Mouse (Mus musculus) limb, embryonic 12.5 days (tissue): ENCODE data around the gene Vps9d1. TPM values are rescaled to one million over a fixed set of nuclear protein-coding genes. Genes with fewer than 3 reads are reported as not detected.
"Not testable (repeated sequence)": the region's sequence is repeated elsewhere in the genome, so short reads cannot be mapped to it uniquely, and the experiment has no call there.

ENCODE experiments used
- ATAC-seq: fragments of 200-750 bp; cut with Nextera tagmentation; 2 replicates; pipeline ENCODE4 v1.8.0; 2017; ENCODE audit warnings: low read depth, moderate TSS enrichment; ENCODE audit not compliant: insufficient number of reproducible peaks, insufficient read depth, low FRiP score, low TSS enrichment
- H3K27ac ChIP-seq: fragments of 300-500 bp; sonication (generic); 2 replicates; pipeline ENCODE4 v1.5.1; 2016; ENCODE audit warnings: mild to moderate bottlenecking, moderate library complexity
- H3K27me3 ChIP-seq: fragments of 300-500 bp; sonication (generic); 2 replicates; pipeline ENCODE4 v1.6.1; 2016; ENCODE audit warnings: mild to moderate bottlenecking, moderate library complexity
- H3K36me3 ChIP-seq: fragments of 300-500 bp; sonication (generic); 2 replicates; pipeline ENCODE4 v1.6.1; 2016; ENCODE audit warnings: mild to moderate bottlenecking, moderate library complexity
- H3K4me1 ChIP-seq: fragments of 300-500 bp; sonication (generic); replicated peaks from 2 replicates; pipeline ENCODE4 v1.6.1; 2016
- H3K4me2 ChIP-seq: fragments of 300-500 bp; sonication (generic); 2 replicates; pipeline ENCODE4 v1.6.1; 2016; ENCODE audit warnings: mild to moderate bottlenecking, moderate library complexity
- H3K4me3 ChIP-seq: fragments of 300-500 bp; sonication (generic); replicated peaks from 2 replicates; pipeline ENCODE4 v1.5.1; 2016; ENCODE audit warnings: mild to moderate bottlenecking
- H3K9ac ChIP-seq: fragments of 300-500 bp; sonication (generic); replicated peaks from 2 replicates; pipeline ENCODE4 v1.6.1; 2016; ENCODE audit warnings: mild to moderate bottlenecking, moderate library complexity
- H3K9me3 ChIP-seq: fragments of 300-500 bp; sonication (generic); 2 replicates; pipeline ENCODE4 v1.6.1; 2016; ENCODE audit warnings: mild to moderate bottlenecking, moderate library complexity
- WGBS: fragments of 180-500 bp; shearing (Covaris S2); methylation state at CpG from one replicate; pipeline ENCODE4 v1.1.7; 2016; 5-methylcytosine and 5-hydroxymethylcytosine counted together
- polyA plus RNA-seq: library from polyadenylated mRNA; unstranded; fragments of >200 nt; fragmentation: Nextera tagmentation; extraction: Ambion mirVana; gene quantifications from 2 replicates; pipeline ENCODE4 v1.2.1, GENCODE M21; 2016

The Vps9d1 gene
- polyA plus RNA-seq, 1 experiment from 2014 or later = 34.0 TPM

- peak overlapping the region; percentile 42 for H3K4me3 ChIP-seq
- peaks cover 7% of the 10 kb centered on the region for H3K4me1 ChIP-seq
- H3K36me3 ChIP-seq = peaks cover 2% of the 10 kb centered on the region; the same call in 1 of the 2 replicates
- H3K27ac ChIP-seq = no peak overlapping the region
- WGBS = 37% methylated on average over 13 of the region's 13 CpGs
- H3K4me2 ChIP-seq = peak overlapping the region; percentile 74
- no peak for ATAC-seq
- H3K9ac ChIP-seq = peak overlapping the region; percentile 47
- no peaks in the 10 kb centered on the region for H3K9me3 ChIP-seq
- peaks cover 49% of the 10 kb centered on the region for H3K27me3 ChIP-seq
Observed at GRCm38 (mm10) chr8:123234918-123235519, 19.1 kb downstream of the Vps9d1 start.

GRCm38 (mm10) chr8:123233760-123234159 is 20.4 kb downstream of the Vps9d1 start:
- peaks cover 12% of the 10 kb centered on the region for H3K36me3 ChIP-seq
- H3K27ac ChIP-seq = no peak overlapping the region
- no peaks in the 10 kb centered on the region for H3K9me3 ChIP-seq
- no peak for ATAC-seq
- no peak overlapping the region for H3K4me3 ChIP-seq
- H3K9ac ChIP-seq = no peak overlapping the region
- H3K27me3 ChIP-seq = peaks cover 49% of the 10 kb centered on the region
- peaks cover 7% of the 10 kb centered on the region for H3K4me1 ChIP-seq
- 69% methylated on average over 11 of the region's 11 CpGs for WGBS
- H3K4me2 ChIP-seq = no peak overlapping the region

- Histone ChIP-seq H3K9me3 (no peaks in the 10 kb centered on the region), H3K4me3 (no peak overlapping the region), H3K36me3 (peaks cover 17% of the 10 kb centered on the region), H3K9ac (no peak overlapping the region), H3K27me3 (peaks cover 49% of the 10 kb centered on the region), H3K4me1 (peaks cover 7% of the 10 kb centered on the region), H3K27ac (no peak overlapping the region), H3K4me2 (no peak overlapping the region)
- no peak for ATAC-seq
- WGBS = 53% methylated on average over 13 of the region's 13 CpGs
Observed at GRCm38 (mm10) chr8:123233300-123233699, 20.8 kb downstream of the Vps9d1 start.

- Histone ChIP-seq H3K4me3 (no peak overlapping the region), H3K9ac (no peak overlapping the region), H3K9me3 (no peaks in the 10 kb centered on the region), H3K4me2 (no peak overlapping the region), H3K27ac (no peak overlapping the region), H3K36me3 (peaks cover 24% of the 10 kb centered on the region), H3K27me3 (peaks cover 49% of the 10 kb centered on the region), H3K4me1 (peaks cover 7% of the 10 kb centered on the region)
- 30% methylated on average over 7 of the region's 7 CpGs for WGBS
- ATAC-seq = no peak
Observed at GRCm38 (mm10) chr8:123232553-123232952, 21.6 kb downstream of the Vps9d1 start.

GRCm38 (mm10) chr8:123231742-123232141 is 22.4 kb downstream of the Vps9d1 start:
- H3K4me2 ChIP-seq = no peak overlapping the region
- no peak overlapping the region for H3K9ac ChIP-seq
- H3K27ac ChIP-seq = no peak overlapping the region
- ATAC-seq = no peak
- 53% methylated on average over 5 of the region's 5 CpGs for WGBS
- no peaks in the 10 kb centered on the region for H3K9me3 ChIP-seq
- peaks cover 7% of the 10 kb centered on the region for H3K4me1 ChIP-seq
- H3K27me3 ChIP-seq = peaks cover 48% of the 10 kb centered on the region
- no peak overlapping the region for H3K4me3 ChIP-seq
- peaks cover 32% of the 10 kb centered on the region for H3K36me3 ChIP-seq

GRCm38 (mm10) chr8:123230326-123230725 is 23.8 kb downstream of the Vps9d1 start:
- 85% methylated on average over 11 of the region's 11 CpGs for WGBS
- not testable (repeated sequence) for H3K4me2 ChIP-seq, H3K4me1 ChIP-seq, H3K27ac ChIP-seq, ATAC-seq, H3K9me3 ChIP-seq, H3K9ac ChIP-seq, H3K4me3 ChIP-seq
- Histone ChIP-seq H3K27me3 (peaks cover 34% of the 10 kb centered on the region), H3K36me3 (peaks cover 32% of the 10 kb centered on the region)

GRCm38 (mm10) chr8:123228416-123228815 is 25.7 kb downstream of the Vps9d1 start:
- no peak for ATAC-seq
- H3K4me3 ChIP-seq = no peak overlapping the region

GRCm38 (mm10) chr8:123224278-123225266 is 29.6 kb downstream of the Vps9d1 start, which contains the start of gene Cdk10:
Gene Cdk10, plus strand, starts transcription at chr8:123224842.
- H3K9me3 ChIP-seq = no peaks in the 10 kb centered on the region
- H3K36me3 ChIP-seq = peaks cover 28% of the 10 kb centered on the region
- peak within 1 kb of the TSS; percentile 92 for H3K4me2 ChIP-seq
- H3K4me1 ChIP-seq = peaks cover 13% of the 10 kb centered on the region
- peak within 1 kb of the TSS; percentile 85 for H3K27ac ChIP-seq
- peak within 1 kb of the TSS; percentile 82 for H3K4me3 ChIP-seq
- 3% methylated on average over 59 of the region's 59 CpGs for WGBS
- H3K27me3 ChIP-seq = no peaks in the 10 kb centered on the region
- peak; percentile 52 for ATAC-seq
- H3K9ac ChIP-seq = peak within 1 kb of the TSS; percentile 83

More at GRCm38 (mm10) chr8:123228416-123228815, 25.7 kb downstream of the Vps9d1 start:
- peaks cover 32% of the 10 kb centered on the region for H3K36me3 ChIP-seq
- H3K4me1 ChIP-seq = peaks cover 13% of the 10 kb centered on the region
- peaks cover 15% of the 10 kb centered on the region for H3K27me3 ChIP-seq
- H3K9ac ChIP-seq = no peak overlapping the region
- no peaks in the 10 kb centered on the region for H3K9me3 ChIP-seq
- WGBS = 100% methylated on average over 1 of the region's 1 CpGs
- H3K4me2 ChIP-seq = no peak overlapping the region
- H3K27ac ChIP-seq = no peak overlapping the region

- ATAC-seq = no peak
- peaks cover 13% of the 10 kb centered on the region for H3K4me1 ChIP-seq
- no peaks in the 10 kb centered on the region for H3K9me3 ChIP-seq
- H3K36me3 ChIP-seq = no peaks in the 10 kb centered on the region
- WGBS = 86% methylated on average over 1 of the region's 1 CpGs
- no peak overlapping the region for H3K4me2 ChIP-seq
- no peak overlapping the region for H3K27ac ChIP-seq
- H3K9ac ChIP-seq = no peak overlapping the region
- H3K27me3 ChIP-seq = no peaks in the 10 kb centered on the region
- no peak overlapping the region for H3K4me3 ChIP-seq
Observed at GRCm38 (mm10) chr8:123220917-123221316, 33.2 kb downstream of the Vps9d1 start.

- peaks cover 17% of the 10 kb centered on the region for H3K4me1 ChIP-seq
- H3K4me2 ChIP-seq = no peak overlapping the region
- WGBS = 80% methylated on average over 3 of the region's 3 CpGs
- peaks cover 3% of the 10 kb centered on the region; the same call in 1 of the 2 replicates for H3K36me3 ChIP-seq
- H3K27ac ChIP-seq = no peak overlapping the region
- H3K9ac ChIP-seq = no peak overlapping the region
- no peak overlapping the region for H3K4me3 ChIP-seq
- no peaks in the 10 kb centered on the region for H3K27me3 ChIP-seq
- H3K9me3 ChIP-seq = no peaks in the 10 kb centered on the region
- ATAC-seq = no peak
Observed at GRCm38 (mm10) chr8:123215430-123215829, 38.7 kb downstream of the Vps9d1 start.

GRCm38 (mm10) chr8:123213118-123213772 is 40.9 kb downstream of the Vps9d1 start:
- Histone ChIP-seq H3K27me3 (no peaks in the 10 kb centered on the region), H3K4me3 (peak overlapping the region; percentile 98), H3K36me3 (peaks cover 25% of the 10 kb centered on the region), H3K9ac (peak overlapping the region; percentile 65), H3K9me3 (no peaks in the 10 kb centered on the region), H3K27ac (peak overlapping the region; percentile 53), H3K4me1 (peaks cover 17% of the 10 kb centered on the region), H3K4me2 (peak overlapping the region; percentile 90)
- ATAC-seq = no peak; the same call in none of the 2 replicates
- WGBS = 13% methylated on average over 22 of the region's 22 CpGs
